Mouse (Mus musculus) thymus, postnatal 36 days (tissue): ENCODE measurements around the gene Ddx49.

ENCODE experiments used
- DNase-seq, 2 experiments: peaks; one replicate each; pipeline ENCODE4 v3.0.0; 2022; ENCODE audit warnings: mixed read lengths in 2 of 2

The Ddx49 gene

DNA sequence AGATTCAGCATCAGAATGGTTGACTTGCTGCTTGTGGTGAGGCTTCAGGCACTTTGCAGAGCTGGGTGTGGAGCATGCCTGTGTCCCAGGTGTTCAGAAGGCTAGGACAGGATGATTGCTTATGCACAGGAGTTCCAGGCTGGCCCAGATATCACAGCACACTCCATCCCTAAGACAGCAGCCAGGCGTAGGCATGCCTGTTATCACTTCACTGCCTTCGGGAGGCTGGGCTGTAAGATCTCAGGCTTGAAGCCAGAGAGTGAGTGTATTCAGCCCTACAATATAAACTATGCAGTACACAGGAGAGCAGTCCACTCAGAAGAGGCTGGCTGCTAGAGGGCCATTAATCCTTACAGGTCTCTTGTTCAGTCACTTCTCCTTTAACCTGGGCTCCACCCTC is 43.2 kb downstream of the Ddx49 start:
- DNase-seq: no peak

DNA sequence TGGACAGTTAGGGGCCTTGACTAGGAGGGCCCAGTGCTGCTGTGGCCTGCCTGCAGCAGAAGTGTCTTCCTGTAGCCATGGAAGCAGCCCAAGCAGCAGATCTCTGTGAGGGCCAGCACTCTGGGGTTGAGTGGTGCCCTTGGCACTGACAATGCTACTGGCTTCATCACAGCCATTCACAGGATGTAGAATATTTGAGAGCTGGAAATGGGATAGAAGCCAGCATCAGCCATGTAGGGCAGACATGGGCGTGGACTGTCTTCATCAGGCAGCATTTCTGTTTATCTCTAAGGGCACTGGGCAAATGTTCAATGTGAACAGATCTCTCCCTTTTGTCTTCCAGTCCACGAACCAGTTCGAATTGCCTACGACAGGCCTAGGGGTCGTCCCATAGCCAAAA is 43.7 kb downstream of the Ddx49 start:
- DNase-seq: no peak

DNA sequence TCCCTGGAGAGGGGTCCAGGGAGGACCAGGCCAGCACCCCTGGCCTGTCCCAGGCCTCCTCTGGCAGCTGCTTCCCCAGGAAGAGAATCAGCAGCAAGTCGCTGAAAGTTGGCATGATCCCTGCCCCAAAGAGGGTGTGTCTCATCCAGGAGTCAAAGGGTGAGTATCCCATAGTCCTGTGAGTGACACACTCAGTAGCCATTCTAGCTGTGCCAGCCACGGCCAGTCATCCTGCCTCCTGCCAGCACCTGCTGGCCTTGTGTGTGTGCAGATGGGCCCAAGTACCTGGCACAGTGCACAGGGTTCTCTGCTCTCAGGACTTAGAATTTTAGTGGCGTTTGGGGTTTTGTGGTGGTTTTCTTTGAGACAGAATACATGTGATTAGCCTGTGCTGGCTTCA is 44.8 kb downstream of the Ddx49 start:
- no peak for DNase-seq

DNA sequence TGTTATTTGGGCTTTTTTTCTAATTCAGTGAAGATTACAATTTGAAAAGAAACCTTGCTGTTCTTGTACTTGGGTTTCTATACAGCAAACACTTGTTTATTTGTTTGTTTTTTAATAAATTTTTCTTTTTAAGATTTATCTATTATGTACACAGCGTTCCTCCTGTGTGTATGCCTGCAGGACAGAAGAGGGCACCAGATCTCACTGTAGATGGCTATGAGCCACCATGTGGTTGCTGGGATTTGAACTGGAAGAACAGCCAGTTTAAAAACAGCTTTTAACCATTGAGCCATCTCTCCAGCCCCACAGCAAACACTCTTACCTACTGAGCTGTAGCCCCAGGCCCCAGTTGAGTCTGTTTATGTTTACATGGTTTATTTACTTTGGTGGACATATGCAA is 47.7 kb downstream of the Ddx49 start:
- no peak for DNase-seq

DNA sequence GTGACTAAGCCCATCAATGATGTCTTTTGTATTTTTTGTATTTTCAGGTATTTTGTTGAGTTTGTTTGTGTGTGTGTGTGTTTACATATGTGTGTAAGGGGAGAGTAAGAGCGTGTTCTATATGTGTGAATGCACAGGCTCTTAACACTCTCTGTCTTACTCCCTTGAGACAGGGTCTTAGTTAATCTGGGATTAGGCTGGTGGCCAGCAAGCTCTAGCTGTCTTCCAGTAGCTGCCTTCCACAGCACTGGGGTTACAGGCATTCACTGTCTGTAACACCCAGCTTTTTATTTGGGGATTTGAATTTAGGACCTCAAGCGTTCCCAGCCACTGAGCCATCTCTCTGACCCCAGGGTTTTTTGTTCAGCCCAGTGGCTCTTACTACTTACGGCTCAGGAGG is 54.4 kb downstream of the Ddx49 start:
- no peak for DNase-seq

DNA sequence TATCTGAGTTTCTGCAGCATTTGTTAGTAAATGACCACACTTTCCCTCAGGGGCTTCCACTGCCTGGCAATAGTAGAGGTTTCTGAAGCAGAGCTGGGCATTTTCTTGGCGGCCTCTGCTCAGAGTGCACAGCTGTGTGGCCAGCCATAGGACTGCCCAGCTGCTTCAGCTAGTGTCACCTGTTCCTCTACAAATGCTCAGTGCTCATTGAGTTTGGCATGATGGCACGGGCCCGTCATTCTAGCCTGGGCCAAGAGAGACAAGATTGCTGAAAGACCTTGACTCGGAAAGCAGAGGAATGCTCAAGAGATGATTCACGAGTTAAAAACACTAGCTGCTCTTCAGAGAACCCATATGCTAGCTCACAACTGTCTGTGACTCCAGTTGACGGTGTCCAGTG is 55.7 kb downstream of the Ddx49 start:
- no peak for DNase-seq
